Mouse (Mus musculus) myocyte (in vitro differentiated cells): ENCODE data around the gene Pecam1.

Experiments used
- E2F4 ChIP-seq: IDR thresholded peaks from one replicate; pipeline ENCODE4 v1.6.1; 2011; ENCODE audit warnings: mild to moderate bottlenecking, control low read depth, moderate library complexity; ENCODE audit not compliant: insufficient read depth
- MAX ChIP-seq: IDR thresholded peaks from one replicate; pipeline ENCODE4 v1.6.1; 2011; ENCODE audit warnings: low read depth, mild to moderate bottlenecking, control low read depth
- MYOG ChIP-seq, 3 experiments: IDR thresholded peaks; one replicate each; pipeline ENCODE4 v1.6.1; 2011; ENCODE audit warnings: control low read depth in 2 of 3, low read depth in 2 of 3, mild to moderate bottlenecking in 2 of 3; ENCODE audit not compliant: insufficient read length in 2 of 3, control insufficient read depth in 1 of 3, insufficient read depth in 1 of 3
- POLR2A ChIP-seq: IDR thresholded peaks from one replicate; pipeline ENCODE4 v1.6.1; 2011; ENCODE audit warnings: low read depth, mild to moderate bottlenecking, control low read depth, moderate library complexity; ENCODE audit not compliant: insufficient read length
- POLR2AphosphoS2 ChIP-seq: IDR thresholded peaks from one replicate; pipeline ENCODE4 v1.6.1; 2011; ENCODE audit warnings: low read depth, control low read depth; ENCODE audit not compliant: insufficient read length
- REST ChIP-seq: IDR thresholded peaks from one replicate; pipeline ENCODE4 v1.6.1; 2011; ENCODE audit warnings: mild to moderate bottlenecking, control low read depth, moderate library complexity; ENCODE audit not compliant: insufficient read depth, insufficient read length
- SRF ChIP-seq: IDR thresholded peaks from one replicate; pipeline ENCODE4 v1.6.1; 2011; ENCODE audit warnings: low read depth; ENCODE audit not compliant: control insufficient read depth, insufficient read length
- TCF12 ChIP-seq: IDR thresholded peaks from one replicate; pipeline ENCODE4 v1.6.1; 2011; ENCODE audit warnings: mild to moderate bottlenecking, control low read depth; ENCODE audit not compliant: poor library complexity, insufficient read depth, severe bottlenecking
- TCF3 ChIP-seq: IDR thresholded peaks from one replicate; pipeline ENCODE4 v1.6.1; 2011; ENCODE audit warnings: low read depth, control low read depth; ENCODE audit not compliant: insufficient read length
- USF1 ChIP-seq: IDR thresholded peaks from one replicate; pipeline ENCODE4 v1.6.1; 2011; ENCODE audit warnings: low read depth, mild to moderate bottlenecking, control low read depth, moderate library complexity

DNA sequence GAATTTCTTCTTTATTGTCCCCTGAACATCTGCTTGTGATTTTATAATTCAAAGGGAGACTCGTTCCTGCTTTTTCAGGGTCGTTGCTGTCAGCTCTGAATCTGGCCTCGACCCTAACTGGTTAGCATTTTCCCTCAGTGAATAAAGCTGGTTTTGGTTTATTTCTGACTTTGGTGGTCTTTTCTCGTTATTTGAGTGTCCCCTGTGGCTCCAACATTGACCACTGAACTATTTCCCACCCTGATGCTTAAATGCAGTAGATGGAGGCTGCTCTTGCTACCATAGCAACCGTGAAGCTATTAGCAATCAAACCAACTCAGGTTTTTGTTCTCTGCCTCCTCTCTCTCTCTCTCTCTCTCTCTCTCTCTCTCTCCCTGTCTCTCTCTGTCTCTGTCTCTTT is 22.5 kb downstream of the Pecam1 start:
- TF ChIP-seq POLR2AphosphoS2 (no peak), POLR2A (no peak), USF1 (no peak), MYOG (IDR thresholded peaks at IDR 0.05; ENCODE audit: control insufficient read depth in 1 of 3, insufficient read depth in 1 of 3, insufficient read length in 2 of 3, low read depth in 2 of 3) (no peak), SRF (no peak), TCF3 (no peak), TCF12 (no peak), REST (no peak), MAX (no peak), E2F4 (no peak)
